Mouse (Mus musculus): ENCODE measurements around the gene Zyg11b. TPM values are rescaled to one million over a fixed set of nuclear protein-coding genes. Genes with fewer than 3 reads are reported as not detected.
A peak's percentile ranks its signal among the peaks of the same experiment; 100 is the strongest.

The Zyg11b gene
- total and polyA plus RNA-seq, 2 experiments, result 5.8 to 28.8 TPM

DNA sequence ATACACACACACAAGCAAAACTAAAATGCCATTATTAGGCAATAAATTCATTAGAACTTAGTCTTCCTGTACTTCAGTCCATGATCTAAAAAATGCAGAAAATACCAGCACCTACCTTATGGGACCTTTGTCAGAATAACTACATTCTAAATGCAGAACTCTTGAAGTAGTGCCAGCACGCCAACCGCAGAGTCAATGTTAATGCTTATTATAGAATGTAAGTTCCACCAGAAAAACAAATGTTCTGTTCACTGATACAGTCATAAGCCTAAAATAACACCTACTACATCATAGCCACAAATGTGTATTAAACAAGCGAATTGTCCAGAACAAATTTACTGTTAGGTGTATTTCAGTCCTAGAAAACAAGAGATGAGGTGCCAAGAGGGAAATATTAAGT is 23.9 kb downstream of the Zyg11b start:
- Histone ChIP-seq H3K27me3 (ENCODE audit: control insufficient read depth, insufficient read depth, low read length) (no peaks in the 10 kb centered on the region), H3K9ac (ENCODE audit: low read depth, low read length) (no peak overlapping the region), H3K4me3 (ENCODE audit: insufficient read depth, low read depth, low read length) (no peak overlapping the region), H3K79me2 (ENCODE audit: control insufficient read depth, insufficient read depth, low read length) (peaks cover 5% of the 10 kb centered on the region; the same call in 1 of the 2 replicates), H3K36me3 (ENCODE audit: control insufficient read depth, insufficient read depth, low read length) (peaks cover 7% of the 10 kb centered on the region; the same call in 1 of the 2 replicates), H3K4me1 (ENCODE audit: control insufficient read depth, insufficient read depth, low read length) (peaks cover 2% of the 10 kb centered on the region; the same call in 1 of the 2 replicates), H3K27ac (replicated peaks; ENCODE audit: insufficient read depth, low read depth, low read length) (no peak overlapping the region)
- TF ChIP-seq CTCF (IDR thresholded peaks at IDR 0.05; ENCODE audit: low read depth, low read length) (no peak), POLR2A (IDR thresholded peaks at IDR 0.05; ENCODE audit: extremely low read depth, insufficient read depth, low read length) (no peak)
- no peak for DNase-seq (ENCODE audit: extremely low read depth, low read depth, low spot score)
- WGBS, result 98% methylated on average over 3 of the region's 3 CpGs

DNA sequence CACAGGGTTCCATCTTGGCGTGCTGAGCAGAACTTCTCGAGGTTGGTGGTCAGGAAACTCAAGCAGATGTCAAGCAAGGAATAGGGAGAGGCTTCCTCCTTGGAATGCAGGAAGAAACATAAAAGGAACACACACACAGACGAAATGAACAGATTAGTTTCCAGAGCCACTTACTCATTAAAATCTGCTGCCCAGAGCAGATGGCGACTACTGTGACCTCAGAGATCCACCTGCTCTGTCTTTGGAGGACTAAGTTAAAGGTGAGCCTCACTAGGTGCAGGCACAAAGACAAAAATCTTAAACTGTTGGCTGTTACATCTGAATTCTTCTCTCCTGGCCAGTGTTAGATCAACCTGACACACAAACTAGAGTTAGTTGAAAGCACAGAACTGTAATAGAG is 28.6 kb downstream of the Zyg11b start:
- no peak overlapping the region for H3K27ac ChIP-seq (replicated peaks; ENCODE audit: insufficient read depth, low read depth, low read length)
- peaks cover 2% of the 10 kb centered on the region; the same call in 1 of the 2 replicates for H3K4me1 ChIP-seq (ENCODE audit: control insufficient read depth, insufficient read depth, low read length)
- H3K36me3 ChIP-seq (ENCODE audit: control insufficient read depth, insufficient read depth, low read length), result peaks cover 21% of the 10 kb centered on the region
- 86% methylated on average over 4 of the region's 4 CpGs for WGBS
- no peak for DNase-seq (ENCODE audit: extremely low read depth, low read depth, low spot score)
- H3K27me3 ChIP-seq (ENCODE audit: control insufficient read depth, insufficient read depth, low read length), result no peaks in the 10 kb centered on the region
- H3K79me2 ChIP-seq (ENCODE audit: control insufficient read depth, insufficient read depth, low read length), result no peaks in the 10 kb centered on the region; the same call in 1 of the 2 replicates
- TF ChIP-seq POLR2A (IDR thresholded peaks at IDR 0.05; ENCODE audit: extremely low read depth, insufficient read depth, low read length) (no peak), CTCF (IDR thresholded peaks at IDR 0.05; ENCODE audit: low read depth, low read length) (no peak)
- no peak overlapping the region for H3K4me3 ChIP-seq (ENCODE audit: insufficient read depth, low read depth, low read length)
- no peak overlapping the region for H3K9ac ChIP-seq (ENCODE audit: low read depth, low read length)

DNA sequence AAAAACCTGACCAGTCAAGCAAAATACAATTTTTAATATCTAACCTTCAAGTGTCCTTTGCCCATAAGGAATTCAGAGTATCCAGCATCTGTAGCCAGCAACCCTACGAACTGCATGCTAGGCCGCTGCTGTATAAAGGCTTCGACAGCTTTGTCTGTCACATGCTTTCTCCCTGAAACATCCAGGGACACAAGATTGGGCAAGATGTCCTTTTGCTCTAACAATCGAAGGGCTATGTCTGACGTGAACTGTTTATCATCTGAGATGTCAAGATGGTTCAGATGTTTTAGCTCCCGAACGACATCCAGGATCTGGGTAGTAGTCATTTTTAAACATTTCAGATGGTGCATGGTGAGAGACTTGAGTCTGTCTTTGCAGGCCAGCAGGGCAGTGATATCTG is 35.1 kb downstream of the Zyg11b start:
- Histone ChIP-seq H3K27me3 (ENCODE audit: control insufficient read depth, insufficient read depth, low read length) (no peaks in the 10 kb centered on the region), H3K36me3 (ENCODE audit: control insufficient read depth, insufficient read depth, low read length) (peaks cover 40% of the 10 kb centered on the region), H3K4me1 (ENCODE audit: control insufficient read depth, insufficient read depth, low read length) (no peaks in the 10 kb centered on the region), H3K9ac (ENCODE audit: low read depth, low read length) (no peak overlapping the region), H3K27ac (replicated peaks; ENCODE audit: insufficient read depth, low read depth, low read length) (no peak overlapping the region), H3K79me2 (ENCODE audit: control insufficient read depth, insufficient read depth, low read length) (peaks cover 3% of the 10 kb centered on the region; the same call in 1 of the 2 replicates), H3K4me3 (ENCODE audit: insufficient read depth, low read depth, low read length) (no peak overlapping the region)
- 41% methylated on average over 7 of the region's 7 CpGs for WGBS
- TF ChIP-seq CTCF (IDR thresholded peaks at IDR 0.05; ENCODE audit: low read depth, low read length) (no peak), POLR2A (IDR thresholded peaks at IDR 0.05; ENCODE audit: extremely low read depth, insufficient read depth, low read length) (no peak)
- DNase-seq (ENCODE audit: extremely low read depth, low read depth, low spot score), result peak; percentile 64

DNA sequence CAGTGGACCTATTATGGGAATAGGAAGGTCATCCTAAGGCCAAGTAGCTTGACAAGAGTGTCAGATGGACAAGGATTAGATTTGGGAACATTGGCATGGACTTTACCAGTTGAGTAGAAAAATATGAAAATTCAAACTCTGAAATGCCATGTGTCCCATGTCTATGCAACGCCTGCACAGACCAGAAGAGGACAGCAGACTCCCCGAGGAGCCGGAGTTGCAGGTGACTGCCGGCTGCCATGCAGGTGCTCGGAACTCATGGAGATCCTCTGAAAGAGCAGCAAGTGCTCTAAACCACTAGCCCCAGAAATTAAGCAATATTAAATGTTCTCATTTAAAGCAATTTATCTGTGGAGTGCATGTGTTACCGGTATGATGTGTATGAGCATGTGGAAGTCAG is 47.6 kb downstream of the Zyg11b start:
- H3K9ac ChIP-seq (ENCODE audit: low read depth, low read length), result no peak overlapping the region
- H3K4me3 ChIP-seq (ENCODE audit: insufficient read depth, low read depth, low read length), result no peak overlapping the region
- no peaks in the 10 kb centered on the region for H3K79me2 ChIP-seq (ENCODE audit: control insufficient read depth, insufficient read depth, low read length)
- TF ChIP-seq CTCF (IDR thresholded peaks at IDR 0.05; ENCODE audit: low read depth, low read length) (peak; percentile 72), POLR2A (IDR thresholded peaks at IDR 0.05; ENCODE audit: extremely low read depth, insufficient read depth, low read length) (no peak)
- H3K4me1 ChIP-seq (ENCODE audit: control insufficient read depth, insufficient read depth, low read length), result no peaks in the 10 kb centered on the region
- 91% methylated on average over 6 of the region's 6 CpGs for WGBS
- H3K27me3 ChIP-seq (ENCODE audit: control insufficient read depth, insufficient read depth, low read length), result no peaks in the 10 kb centered on the region
- no peak for DNase-seq (ENCODE audit: extremely low read depth, low read depth, low spot score)
- no peak overlapping the region for H3K27ac ChIP-seq (replicated peaks; ENCODE audit: insufficient read depth, low read depth, low read length)
- H3K36me3 ChIP-seq (ENCODE audit: control insufficient read depth, insufficient read depth, low read length), result peaks cover 44% of the 10 kb centered on the region

DNA sequence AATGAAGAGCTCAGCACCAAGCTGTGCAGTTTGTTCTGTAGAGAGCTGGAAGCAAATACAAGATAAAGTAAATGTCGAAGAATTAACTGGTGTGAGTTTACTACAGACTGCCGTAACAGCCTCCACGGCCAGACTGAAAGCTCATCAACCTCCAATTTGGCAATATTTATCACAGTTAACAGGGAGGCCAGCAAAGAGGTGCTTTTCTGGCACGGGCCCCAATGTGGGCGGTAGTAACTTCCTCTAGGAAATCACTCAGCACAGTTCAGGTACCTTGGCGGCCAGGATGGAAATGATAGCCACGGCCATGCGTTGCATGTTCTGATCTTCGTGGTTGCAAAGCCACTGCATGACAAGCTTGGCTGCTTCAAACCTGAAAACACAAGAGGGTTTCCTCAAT is 50.4 kb downstream of the Zyg11b start:
- Histone ChIP-seq H3K27ac (replicated peaks; ENCODE audit: insufficient read depth, low read depth, low read length) (no peak overlapping the region), H3K9ac (ENCODE audit: low read depth, low read length) (no peak overlapping the region), H3K36me3 (ENCODE audit: control insufficient read depth, insufficient read depth, low read length) (peaks cover 43% of the 10 kb centered on the region), H3K4me3 (ENCODE audit: insufficient read depth, low read depth, low read length) (no peak overlapping the region), H3K4me1 (ENCODE audit: control insufficient read depth, insufficient read depth, low read length) (no peaks in the 10 kb centered on the region), H3K79me2 (ENCODE audit: control insufficient read depth, insufficient read depth, low read length) (no peaks in the 10 kb centered on the region), H3K27me3 (ENCODE audit: control insufficient read depth, insufficient read depth, low read length) (no peaks in the 10 kb centered on the region)
- DNase-seq (ENCODE audit: extremely low read depth, low read depth, low spot score), result peak; percentile 54
- 71% methylated on average over 9 of the region's 9 CpGs for WGBS
- TF ChIP-seq CTCF (IDR thresholded peaks at IDR 0.05; ENCODE audit: low read depth, low read length), result no peak
- no peak for TF ChIP-seq POLR2A (IDR thresholded peaks at IDR 0.05; ENCODE audit: extremely low read depth, insufficient read depth, low read length)

DNA sequence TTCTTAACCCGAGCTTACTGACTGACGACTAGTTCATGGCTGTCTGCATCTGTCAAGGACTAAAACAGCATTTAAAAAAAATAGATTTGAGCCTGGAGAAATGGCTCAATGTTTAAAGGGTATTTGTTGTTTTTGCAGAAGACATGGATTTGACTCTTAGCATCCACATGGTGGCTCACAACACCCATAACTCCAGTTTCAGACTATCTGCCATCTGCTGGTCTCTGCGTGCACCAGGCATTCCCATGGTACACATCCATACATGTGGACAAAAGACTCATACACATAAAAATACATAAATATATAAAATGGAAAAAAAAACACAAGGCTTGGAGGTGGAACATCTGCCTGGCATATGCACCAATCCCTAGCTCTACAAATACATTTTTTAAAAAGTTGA is 51.6 kb downstream of the Zyg11b start:
- H3K27ac ChIP-seq (replicated peaks; ENCODE audit: insufficient read depth, low read depth, low read length), result no peak overlapping the region
- H3K36me3 ChIP-seq (ENCODE audit: control insufficient read depth, insufficient read depth, low read length), result peaks cover 43% of the 10 kb centered on the region
- no peak for TF ChIP-seq CTCF (IDR thresholded peaks at IDR 0.05; ENCODE audit: low read depth, low read length)
- 98% methylated on average over 3 of the region's 3 CpGs for WGBS
- H3K27me3 ChIP-seq (ENCODE audit: control insufficient read depth, insufficient read depth, low read length), result no peaks in the 10 kb centered on the region
- no peaks in the 10 kb centered on the region for H3K4me1 ChIP-seq (ENCODE audit: control insufficient read depth, insufficient read depth, low read length)
- no peak overlapping the region for H3K9ac ChIP-seq (ENCODE audit: low read depth, low read length)
- no peak overlapping the region for H3K4me3 ChIP-seq (ENCODE audit: insufficient read depth, low read depth, low read length)
- DNase-seq (ENCODE audit: extremely low read depth, low read depth, low spot score), result no peak
- H3K79me2 ChIP-seq (ENCODE audit: control insufficient read depth, insufficient read depth, low read length), result no peaks in the 10 kb centered on the region
